24 mouse cellular contexts compared by ENCODE assay signal in the genomic region with DNA sequence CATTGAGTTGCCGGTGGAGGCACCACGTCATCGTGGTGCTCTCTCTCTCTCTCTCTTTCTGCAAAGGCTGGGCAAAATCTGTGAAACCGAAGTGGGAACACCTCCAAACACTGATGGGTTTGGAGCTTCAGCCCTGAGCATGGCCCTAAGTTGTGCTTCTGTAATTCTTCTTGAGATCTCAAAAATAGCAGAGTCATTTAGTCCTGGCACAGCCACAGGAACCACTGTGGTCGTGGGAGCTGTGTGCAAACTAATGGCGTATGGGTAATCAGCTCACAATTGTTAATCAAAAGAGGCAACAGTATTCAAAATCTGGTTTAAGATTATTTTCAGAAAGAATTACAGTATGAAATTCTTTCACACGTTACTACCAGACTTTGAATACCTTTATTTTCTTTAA.
"Had no signal": no experiment of that assay in that cellular context is flagged by ENCODE, and none has a peak within 500 bp of the region (broad histone marks: within the 10 kb centered on the region; RNA-seq: fewer than 3 reads in every experiment).

No protein-coding gene starts in this region.

- DNase-seq: gastrocnemius, postnatal 14 days; gastrocnemius, postnatal 36 days; heart, adult 2 months; heart, postnatal 10 days; heart, postnatal 4 days; kidney, adult 11 months; kidney, adult 2 months; kidney, adult 9 months; kidney, postnatal 14 days; kidney, postnatal 36 days; layer of hippocampus, adult 9-11 months; layer of hippocampus, postnatal 36 days; left cerebral cortex, postnatal 4 days had no signal

- H3K9me3 ChIP-seq: heart, embryonic 10.5 days; heart, embryonic 12.5 days; hindbrain, embryonic 13.5 days; hindbrain, embryonic 15.5 days; kidney, embryonic 15.5 days; limb, embryonic 13.5 days; limb, embryonic 15.5 days; liver, embryonic 12.5 days had no signal

- H3K4me2 ChIP-seq: heart, embryonic 12.5 days; hindbrain, embryonic 13.5 days; hindbrain, embryonic 15.5 days; kidney, embryonic 15.5 days; limb, embryonic 13.5 days; limb, embryonic 15.5 days; liver, embryonic 12.5 days had no signal

- H3K27me3 ChIP-seq: heart, embryonic 12.5 days; hindbrain, embryonic 13.5 days; hindbrain, embryonic 15.5 days; kidney, embryonic 15.5 days; limb, embryonic 13.5 days; limb, embryonic 15.5 days; liver, embryonic 12.5 days had no signal

- H3K9ac ChIP-seq: heart, embryonic 12.5 days; hindbrain, embryonic 13.5 days; hindbrain, embryonic 15.5 days; kidney, embryonic 15.5 days; limb, embryonic 13.5 days; limb, embryonic 15.5 days; liver, embryonic 12.5 days had no signal

- H3K27ac ChIP-seq: heart, adult 2 months; heart, embryonic 10.5 days; hindbrain, embryonic 13.5 days; hindbrain, embryonic 15.5 days; hindbrain, postnatal 0 days; kidney, embryonic 15.5 days; kidney, postnatal 0 days; limb, embryonic 13.5 days; limb, embryonic 15.5 days; liver, embryonic 12.5 days had no signal

- H3K4me1 ChIP-seq: heart, embryonic 10.5 days; heart, embryonic 12.5 days; hindbrain, embryonic 13.5 days; hindbrain, embryonic 15.5 days; kidney, embryonic 15.5 days; limb, embryonic 13.5 days; limb, embryonic 15.5 days; liver, embryonic 12.5 days had no signal

- H3K4me3 ChIP-seq: heart, adult 2 months; heart, embryonic 10.5 days; heart, embryonic 12.5 days; hindbrain, embryonic 13.5 days; hindbrain, embryonic 15.5 days; kidney, embryonic 15.5 days; limb, embryonic 13.5 days; limb, embryonic 15.5 days; liver, embryonic 12.5 days had no signal

- ATAC-seq: hindbrain, postnatal 0 days; intestine, embryonic 16.5 days; liver, embryonic 12.5 days had no signal

- H3K36me3 ChIP-seq: heart, embryonic 10.5 days; heart, embryonic 12.5 days; hindbrain, embryonic 13.5 days; hindbrain, embryonic 15.5 days; kidney, embryonic 15.5 days; limb, embryonic 13.5 days; limb, embryonic 15.5 days; liver, embryonic 12.5 days had no signal
